Mouse (Mus musculus) heart, embryonic 15.5 days (tissue): Measurements from ENCODE around the gene Rassf2. TPM values are rescaled to one million over a fixed set of nuclear protein-coding genes. Genes with fewer than 3 reads are reported as not detected.

Source experiments
- ATAC-seq: fragments of 200-750 bp; cut with Nextera tagmentation; replicated peaks from 2 replicates; pipeline ENCODE4 v1.8.0; 2017; ENCODE audit warnings: low read depth, moderate TSS enrichment; ENCODE audit not compliant: insufficient number of reproducible peaks, insufficient read depth, low FRiP score
- H3K27ac ChIP-seq: fragments of 300-500 bp; sonication (generic); 2 replicates; pipeline ENCODE4 v1.5.1; 2015; ENCODE audit warnings: mild to moderate bottlenecking, inconsistent platforms
- H3K27me3 ChIP-seq: fragments of 300-500 bp; sonication (generic); 2 replicates; pipeline ENCODE4 v1.6.1; 2015; ENCODE audit warnings: inconsistent platforms
- H3K36me3 ChIP-seq: fragments of 300-500 bp; sonication (generic); 2 replicates; pipeline ENCODE4 v1.6.1; 2015; ENCODE audit warnings: mild to moderate bottlenecking, inconsistent platforms
- H3K4me1 ChIP-seq: fragments of 300-500 bp; sonication (generic); replicated peaks from 2 replicates; pipeline ENCODE4 v1.6.1; 2015; ENCODE audit warnings: inconsistent platforms
- H3K4me2 ChIP-seq: fragments of 300-500 bp; sonication (generic); 2 replicates; pipeline ENCODE4 v1.6.1; 2015; ENCODE audit warnings: inconsistent platforms, mild to moderate bottlenecking, moderate library complexity
- H3K4me3 ChIP-seq: fragments of 300-500 bp; sonication (generic); 2 replicates; pipeline ENCODE4 v1.5.1; 2015; ENCODE audit warnings: mild to moderate bottlenecking, inconsistent platforms
- H3K9ac ChIP-seq: fragments of 300-500 bp; sonication (generic); 2 replicates; pipeline ENCODE4 v1.6.1; 2015; ENCODE audit warnings: mild to moderate bottlenecking, inconsistent platforms
- H3K9me3 ChIP-seq: fragments of 300-500 bp; sonication (generic); replicated peaks from 2 replicates; pipeline ENCODE4 v1.6.1; 2016; ENCODE audit warnings: inconsistent platforms
- WGBS: fragments of 180-500 bp; shearing (Covaris S2); methylation state at CpG from one replicate; pipeline ENCODE4 v1.1.7; 2015; ENCODE audit warnings: mixed read lengths; 5-methylcytosine and 5-hydroxymethylcytosine counted together
- polyA plus RNA-seq: library from polyadenylated mRNA; unstranded; fragments of >200 nt; fragmentation: Nextera tagmentation; extraction: Ambion mirVana; gene quantifications from 2 replicates; pipeline ENCODE4 v1.2.1, GENCODE M21; 2015

Gene Rassf2
- polyA plus RNA-seq, 1 experiment from 2014 or later, result 9.2 TPM

DNA sequence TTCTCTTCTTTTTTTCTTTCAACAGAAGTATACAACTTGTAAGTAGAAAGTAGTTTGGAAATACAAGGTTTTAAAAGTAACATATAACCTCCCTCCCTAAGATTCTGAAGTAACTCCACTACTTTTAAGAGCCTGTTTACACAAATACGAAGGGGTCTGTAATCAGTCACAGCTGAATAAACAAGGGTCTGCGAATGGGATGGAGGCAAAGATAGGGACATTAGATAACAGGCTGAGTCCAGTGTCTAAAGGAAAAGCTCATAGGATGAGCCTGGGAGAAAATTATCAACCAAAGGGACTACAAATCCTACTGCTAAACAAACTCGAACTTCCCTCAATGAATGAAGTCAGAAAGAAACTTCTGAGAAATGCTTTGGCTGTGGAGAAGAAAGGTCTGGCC, 19.9 kb upstream of the Rassf2 start:
- Histone ChIP-seq H3K4me3 (no peak overlapping the region), H3K27me3 (no peaks in the 10 kb centered on the region)

DNA sequence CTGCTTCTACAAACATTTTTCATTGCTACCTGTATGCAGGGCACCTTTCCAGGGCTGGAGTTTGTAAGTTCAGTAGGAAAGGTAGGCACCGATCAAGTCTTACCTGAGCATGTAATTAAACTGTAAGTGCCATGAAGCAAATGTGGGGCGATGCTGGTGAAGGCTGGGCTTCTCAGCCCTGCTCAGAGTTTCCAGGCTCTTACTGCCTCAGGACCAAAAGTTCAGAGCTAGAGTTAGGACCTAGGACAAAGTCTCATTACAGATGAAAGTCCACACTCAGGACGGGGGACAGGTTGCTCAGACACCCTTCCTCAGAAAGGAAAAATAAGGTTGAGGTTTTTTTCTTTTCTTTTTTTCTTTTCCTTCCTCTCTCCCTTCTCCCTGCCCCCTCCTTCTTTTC, 19.4 kb upstream of the Rassf2 start:
- Histone ChIP-seq H3K36me3 (no peaks in the 10 kb centered on the region), H3K27ac (no peak overlapping the region), H3K4me3 (no peak overlapping the region), H3K4me2 (no peak overlapping the region), H3K9me3 (no peaks in the 10 kb centered on the region), H3K27me3 (no peaks in the 10 kb centered on the region), H3K4me1 (0 out of 2 replicates have a peak, but pooled peaks cover 2% of the 10 kb centered on the region), H3K9ac (no peak overlapping the region)
- 80% methylated on average over 3 of the region's 3 CpGs for WGBS
- ATAC-seq, result no peak

More for the DNA sequence above, 19.9 kb upstream of the Rassf2 start:
- H3K27ac ChIP-seq, result no peak overlapping the region
- H3K4me2 ChIP-seq, result no peak overlapping the region
- no peak for ATAC-seq
- WGBS, result 31% methylated on average over 3 of the region's 3 CpGs
- H3K36me3 ChIP-seq, result no peaks in the 10 kb centered on the region
- no peaks in the 10 kb centered on the region for H3K9me3 ChIP-seq
- H3K4me1 ChIP-seq, result peaks cover 4% of the 10 kb centered on the region
- no peak overlapping the region for H3K9ac ChIP-seq

DNA sequence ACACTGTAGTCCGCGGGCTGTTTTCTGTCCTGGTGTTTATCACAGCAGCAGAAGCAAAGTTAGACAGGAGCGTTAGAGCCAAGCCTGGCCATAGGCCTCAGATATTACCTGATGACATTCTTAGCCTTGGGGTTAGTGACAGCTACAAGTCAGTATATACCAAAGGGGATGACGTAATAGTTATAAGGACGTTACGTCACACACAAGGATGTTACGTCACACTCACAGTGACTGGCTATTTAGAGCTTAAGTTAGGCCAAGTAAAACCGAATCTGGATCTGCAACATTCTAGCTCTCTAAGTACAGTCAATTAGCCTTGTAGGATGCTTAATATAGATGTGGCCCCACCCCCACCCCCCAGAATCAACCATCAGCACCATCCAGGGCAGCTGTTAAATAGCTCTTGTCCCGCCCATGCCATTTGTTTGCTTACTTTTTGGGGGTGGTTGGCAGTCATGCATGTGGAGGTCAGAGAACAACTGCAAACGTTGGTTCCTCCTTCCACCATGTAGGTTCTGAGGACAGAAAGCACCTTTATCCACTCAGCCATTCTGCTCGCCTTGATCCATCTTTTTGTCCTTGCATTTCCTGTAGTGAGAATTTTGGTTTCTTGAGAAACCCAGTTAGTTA, 18.2 kb upstream of the Rassf2 start:
- Histone ChIP-seq H3K4me1 (peaks cover 7% of the 10 kb centered on the region), H3K9ac (no peak overlapping the region), H3K4me2 (no peak overlapping the region), H3K9me3 (no peaks in the 10 kb centered on the region), H3K36me3 (no peaks in the 10 kb centered on the region), H3K27ac (no peak overlapping the region), H3K27me3 (no peaks in the 10 kb centered on the region), H3K4me3 (no peak overlapping the region)
- WGBS, result 72% methylated on average over 11 of the region's 11 CpGs
- ATAC-seq, result no peak

DNA sequence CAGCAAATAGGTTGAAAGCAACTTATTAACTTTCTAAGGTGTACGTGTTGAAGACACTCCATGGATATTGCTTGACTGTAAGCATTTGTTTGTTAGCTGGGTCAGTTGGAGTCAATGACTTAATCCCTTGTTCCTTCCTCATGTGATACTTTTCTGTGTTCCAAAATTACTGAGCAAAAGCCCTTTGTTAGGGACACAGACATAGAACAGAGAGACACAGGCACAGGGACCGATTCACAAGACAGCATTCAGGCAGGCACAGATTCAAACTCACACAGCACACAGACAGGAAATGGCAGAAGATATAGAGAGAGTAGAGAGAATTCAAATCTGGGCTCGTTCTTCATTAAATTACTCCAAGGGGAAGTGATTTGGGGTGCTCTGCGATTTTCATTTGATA, 17.3 kb upstream of the Rassf2 start:
- Histone ChIP-seq H3K4me1 (peaks cover 16% of the 10 kb centered on the region), H3K27me3 (no peaks in the 10 kb centered on the region), H3K9me3 (no peaks in the 10 kb centered on the region), H3K4me2 (no peak overlapping the region), H3K4me3 (no peak overlapping the region), H3K9ac (no peak overlapping the region), H3K27ac (no peak overlapping the region), H3K36me3 (no peaks in the 10 kb centered on the region)
- ATAC-seq, result no peak
- WGBS, result 58% methylated on average over 4 of the region's 4 CpGs

DNA sequence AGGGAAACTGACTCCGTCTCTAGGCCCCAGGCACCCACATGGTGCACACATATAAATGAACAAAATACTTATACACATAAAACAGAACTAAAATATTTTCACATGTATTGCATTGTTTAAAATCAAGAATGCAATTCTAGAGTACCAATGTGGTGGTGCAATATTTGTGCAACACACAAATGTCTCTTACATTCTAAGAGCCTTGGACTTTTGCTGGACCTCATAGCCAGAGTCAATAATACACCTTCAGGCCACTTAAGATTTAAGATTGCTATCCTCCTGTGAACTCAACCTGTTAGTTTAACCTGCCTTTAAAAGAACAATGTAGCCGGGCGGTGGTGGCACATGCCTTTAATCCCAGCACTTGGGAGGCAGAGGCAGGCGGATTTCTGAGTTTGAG, 16.6 kb upstream of the Rassf2 start:
- Histone ChIP-seq H3K4me1 (peaks cover 20% of the 10 kb centered on the region), H3K9ac (no peak overlapping the region), H3K27me3 (no peaks in the 10 kb centered on the region), H3K36me3 (no peaks in the 10 kb centered on the region), H3K4me2 (no peak overlapping the region), H3K4me3 (no peak overlapping the region), H3K9me3 (no peaks in the 10 kb centered on the region), H3K27ac (no peak overlapping the region)
- 94% methylated on average over 4 of the region's 4 CpGs for WGBS
- no peak for ATAC-seq

DNA sequence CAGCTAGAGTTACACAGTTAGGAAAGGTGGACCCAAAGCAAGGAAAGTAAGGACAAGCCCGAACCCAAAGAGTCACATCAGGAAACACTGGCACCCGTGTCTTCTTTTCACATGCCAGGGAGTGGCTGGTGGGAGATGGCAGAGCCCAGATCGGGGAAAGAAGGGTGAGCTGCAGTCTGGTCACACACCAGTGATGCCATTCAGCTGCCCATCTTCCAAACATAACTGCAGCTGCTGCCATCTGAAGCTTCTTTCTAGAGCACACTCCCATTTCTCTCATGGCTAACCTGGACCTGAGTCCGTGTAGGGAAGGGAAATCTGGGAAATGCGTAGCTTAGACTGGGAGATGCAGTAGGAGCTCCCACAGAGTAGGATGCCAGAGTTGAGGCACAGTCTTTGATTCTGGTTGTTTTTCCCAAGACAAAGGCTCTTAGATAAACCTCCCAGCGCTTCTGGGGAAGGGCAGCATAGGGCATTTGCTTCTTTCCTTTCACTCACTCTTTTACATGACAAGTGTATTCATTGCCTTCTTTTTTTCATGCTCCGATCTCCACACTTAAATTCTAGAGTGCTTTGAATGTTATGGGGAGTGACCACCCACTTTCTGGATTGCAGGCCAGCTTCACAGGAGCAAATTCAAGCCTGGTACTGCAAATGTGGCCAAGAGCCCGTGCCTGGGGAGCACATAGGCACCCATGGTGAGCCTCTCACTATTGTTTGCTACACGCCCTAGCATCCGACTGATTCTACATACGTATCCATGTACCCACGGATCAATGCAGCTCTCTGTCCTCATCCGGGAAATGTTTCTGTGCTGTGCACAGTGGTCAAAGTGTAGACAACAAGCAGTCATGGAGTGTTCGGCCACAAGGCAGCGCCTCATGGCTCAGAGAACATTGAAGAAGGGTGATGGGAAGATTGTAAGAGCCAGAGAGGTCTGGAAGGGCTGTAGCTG, 14.5 kb upstream of the Rassf2 start:
- H3K27ac ChIP-seq, result peak overlapping the region; percentile 77; the same call in 1 of the 2 replicates
- peaks cover 23% of the 10 kb centered on the region for H3K4me1 ChIP-seq
- H3K27me3 ChIP-seq, result no peaks in the 10 kb centered on the region
- H3K9me3 ChIP-seq, result no peaks in the 10 kb centered on the region
- no peak for ATAC-seq
- H3K9ac ChIP-seq, result no peak overlapping the region
- no peaks in the 10 kb centered on the region for H3K36me3 ChIP-seq
- H3K4me3 ChIP-seq, result no peak overlapping the region
- 86% methylated on average over 15 of the region's 15 CpGs for WGBS
- no peak overlapping the region for H3K4me2 ChIP-seq

DNA sequence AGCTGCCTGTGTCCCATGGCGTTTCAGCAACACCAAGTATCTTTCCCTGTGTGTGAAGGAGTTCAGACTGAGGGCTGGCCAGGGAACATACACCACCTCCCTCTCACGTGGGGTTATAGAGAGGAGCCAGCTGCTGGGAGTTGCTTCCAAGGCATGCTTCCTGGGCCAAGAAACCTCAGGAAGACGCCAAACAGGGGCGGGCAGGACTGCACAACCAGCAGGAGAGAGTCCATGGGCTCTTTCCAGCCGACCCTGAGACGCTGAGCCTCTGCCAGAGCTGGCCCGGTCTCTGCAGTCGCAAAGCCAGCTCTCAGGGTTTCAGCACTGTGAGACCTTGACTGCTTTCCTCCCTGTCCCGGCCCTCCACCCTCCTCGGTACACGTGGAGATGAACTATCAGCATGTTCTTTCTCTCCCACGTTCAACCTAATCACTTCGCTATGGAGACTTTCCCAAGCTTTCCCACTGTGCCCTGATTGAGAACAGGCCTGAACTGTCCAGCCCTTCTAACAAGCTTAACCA, 13.1 kb upstream of the Rassf2 start:
- Histone ChIP-seq H3K4me3 (no peak overlapping the region), H3K4me1 (peaks cover 21% of the 10 kb centered on the region), H3K4me2 (peak overlapping the region; percentile 42; the same call in 1 of the 2 replicates), H3K9ac (peak overlapping the region; percentile 27; the same call in 1 of the 2 replicates), H3K27me3 (no peaks in the 10 kb centered on the region), H3K27ac (peak overlapping the region; percentile 77), H3K9me3 (no peaks in the 10 kb centered on the region), H3K36me3 (no peaks in the 10 kb centered on the region)
- ATAC-seq, result peak; percentile 91
- 11% methylated on average over 13 of the region's 13 CpGs for WGBS

DNA sequence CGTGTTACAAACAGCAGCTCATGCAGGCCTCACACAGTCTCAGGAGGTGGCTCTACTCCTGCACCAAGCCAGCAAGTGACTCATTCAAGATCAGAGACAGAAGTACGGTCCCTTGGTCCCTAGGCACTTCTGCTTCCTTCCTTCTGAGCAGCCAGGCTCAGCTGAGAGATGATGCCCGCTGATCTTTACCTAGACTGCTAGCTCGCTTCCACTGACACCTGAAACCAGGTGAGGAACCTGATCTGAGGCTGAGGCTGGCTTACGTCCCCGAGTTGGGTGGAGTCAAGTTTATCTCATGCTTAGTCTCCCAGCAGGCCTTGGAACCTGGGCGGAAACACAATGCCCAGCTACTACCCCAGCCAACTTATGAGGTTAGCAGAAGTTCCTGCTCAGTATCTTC, 9.8 kb upstream of the Rassf2 start:
- H3K36me3 ChIP-seq, result no peaks in the 10 kb centered on the region
- H3K4me3 ChIP-seq, result no peak overlapping the region
- no peak overlapping the region for H3K9ac ChIP-seq
- H3K27me3 ChIP-seq, result no peaks in the 10 kb centered on the region
- no peak overlapping the region for H3K4me2 ChIP-seq
- H3K9me3 ChIP-seq, result no peaks in the 10 kb centered on the region
- H3K27ac ChIP-seq, result no peak overlapping the region
- peaks cover 26% of the 10 kb centered on the region for H3K4me1 ChIP-seq
- 53% methylated on average over 7 of the region's 7 CpGs for WGBS
- no peak for ATAC-seq

DNA sequence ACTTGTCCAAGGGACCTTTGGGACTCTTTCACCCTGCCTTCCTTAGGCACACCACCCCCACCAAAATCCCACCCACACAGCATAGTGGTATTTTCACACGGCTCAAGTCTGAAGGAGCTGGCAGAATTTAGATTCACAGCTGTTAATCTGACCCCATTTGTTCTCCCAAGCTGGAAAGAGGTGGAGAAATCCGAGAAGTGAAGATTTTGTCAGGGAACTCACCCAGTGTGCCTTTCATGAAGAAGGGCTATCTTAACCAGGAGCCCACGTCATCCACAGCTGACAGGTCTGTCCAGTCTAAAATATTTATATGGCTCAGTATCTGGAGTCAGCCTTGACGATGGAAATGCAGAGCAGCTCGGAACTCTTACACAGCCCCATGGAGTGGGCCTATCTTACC, 6.3 kb upstream of the Rassf2 start:
- no peak overlapping the region for H3K9ac ChIP-seq
- no peaks in the 10 kb centered on the region for H3K27me3 ChIP-seq
- WGBS, result 63% methylated on average over 5 of the region's 5 CpGs

DNA sequence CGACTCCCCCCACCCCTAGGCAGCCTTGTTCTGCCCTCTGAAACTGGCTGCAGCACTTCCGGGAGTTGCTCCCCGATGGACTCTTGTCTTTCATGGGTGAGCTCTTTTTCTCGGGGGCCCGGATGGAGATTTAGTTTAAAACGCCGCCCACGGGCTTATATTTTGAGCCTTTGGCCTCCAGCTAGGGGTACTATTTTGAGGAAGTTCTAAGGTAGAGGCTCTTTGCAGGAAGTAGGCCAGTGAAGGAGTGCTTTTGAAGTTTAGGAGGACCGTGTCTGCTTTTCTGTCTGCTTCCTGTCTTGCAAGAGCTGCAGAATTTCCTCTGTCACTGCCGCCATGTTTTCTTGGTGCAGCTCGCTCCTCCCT, 5.4 kb upstream of the Rassf2 start:
- 67% methylated on average over 11 of the region's 11 CpGs for WGBS
- ATAC-seq, result no peak
- Histone ChIP-seq H3K36me3 (no peaks in the 10 kb centered on the region), H3K4me1 (peaks cover 15% of the 10 kb centered on the region), H3K9ac (no peak overlapping the region), H3K9me3 (no peaks in the 10 kb centered on the region), H3K4me2 (no peak overlapping the region), H3K27ac (peak overlapping the region; percentile 32; the same call in 1 of the 2 replicates), H3K27me3 (no peaks in the 10 kb centered on the region), H3K4me3 (no peak overlapping the region)

More for the DNA sequence above, 6.3 kb upstream of the Rassf2 start:
- H3K4me2 ChIP-seq, result no peak overlapping the region
- H3K27ac ChIP-seq, result no peak overlapping the region
- no peak for ATAC-seq
- no peaks in the 10 kb centered on the region for H3K36me3 ChIP-seq
- no peaks in the 10 kb centered on the region for H3K9me3 ChIP-seq
- 0 out of 2 replicates have a peak, but pooled peaks cover 8% of the 10 kb centered on the region for H3K4me1 ChIP-seq
- H3K4me3 ChIP-seq, result no peak overlapping the region

DNA sequence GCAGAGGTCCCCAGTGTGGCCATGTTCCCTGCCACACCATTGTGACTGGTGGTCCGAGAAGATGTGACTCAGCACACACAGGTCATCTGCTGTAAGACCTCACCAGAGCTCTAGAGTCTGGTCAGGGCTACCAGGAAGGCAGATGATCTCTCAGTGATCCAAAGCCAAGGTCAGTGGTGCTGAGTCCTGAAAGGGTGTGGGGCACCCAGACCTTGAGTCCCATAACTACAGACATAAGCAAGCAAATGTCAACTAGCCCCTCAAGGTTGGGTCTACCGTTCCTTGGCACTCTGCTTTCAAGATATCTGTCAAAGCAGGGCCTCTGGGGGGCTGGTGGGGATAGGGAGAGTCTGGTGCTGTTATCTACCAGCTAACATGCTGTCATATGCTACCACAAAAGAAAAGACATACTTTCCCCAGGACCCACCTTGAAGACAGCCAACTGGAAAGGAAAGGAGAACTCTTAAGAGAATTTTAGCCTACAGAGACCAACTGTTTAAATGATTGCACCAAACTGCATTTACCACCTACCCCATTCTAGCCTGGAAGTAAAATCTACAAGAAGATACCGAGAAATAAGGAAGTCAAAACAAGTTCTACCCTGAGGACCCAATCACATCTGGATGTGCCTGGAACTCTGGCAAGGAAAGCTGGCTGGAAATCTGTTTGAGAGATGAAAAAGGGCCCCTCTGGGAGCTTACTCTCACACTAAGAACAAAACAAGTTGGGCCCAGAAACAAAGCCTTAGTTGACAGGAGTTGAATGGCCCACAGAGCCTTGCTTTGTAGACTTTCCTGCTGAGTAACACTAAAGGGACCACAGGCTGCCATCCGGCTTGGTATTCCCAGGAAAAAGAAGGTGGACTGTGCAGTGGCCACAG, 4.8 kb upstream of the Rassf2 start:
- no peaks in the 10 kb centered on the region for H3K27me3 ChIP-seq
- no peak for ATAC-seq
- H3K36me3 ChIP-seq, result no peaks in the 10 kb centered on the region
- H3K4me1 ChIP-seq, result peaks cover 16% of the 10 kb centered on the region
- no peaks in the 10 kb centered on the region for H3K9me3 ChIP-seq
- H3K9ac ChIP-seq, result no peak overlapping the region
- H3K4me2 ChIP-seq, result no peak overlapping the region
- 65% methylated on average over 4 of the region's 4 CpGs for WGBS
- H3K27ac ChIP-seq, result peak overlapping the region; percentile 32; the same call in 1 of the 2 replicates
- no peak overlapping the region for H3K4me3 ChIP-seq
